In genomic region chr5:115100473-115100872, GRCm38 (mm10) we compare ENCODE assay signal across 22 mouse cellular contexts. TPM values are rescaled to one million over a fixed set of nuclear protein-coding genes. Genes with fewer than 3 reads are reported as not detected.
DNase-seq lines count a peak whose midpoint lies in the region; ATAC-seq and TF ChIP-seq lines count a peak whose summit lies in the region.
"Had no signal": no experiment of that assay in that cellular context is flagged by ENCODE, and none has a peak within 500 bp of the region (broad histone marks: within the 10 kb centered on the region; RNA-seq: fewer than 3 reads in every experiment).

No protein-coding gene starts in this region.

- ATAC-seq in limb, embryonic 14.5 days (ENCODE audit: low FRiP score, low read depth) = peak; percentile 21; the same call in 1 of the 2 replicates
- no peak for ATAC-seq in midbrain, embryonic 11.5 days (ENCODE audit: low FRiP score)
- ATAC-seq in midbrain, embryonic 16.5 days = no peak
- ATAC-seq: forebrain, embryonic 15.5 days; hindbrain, embryonic 16.5 days had no signal

- H3K36me3 ChIP-seq in limb, embryonic 14.5 days (ENCODE audit: control insufficient read depth, insufficient read depth, low read length) = peaks cover 56% of the 10 kb centered on the region
- H3K36me3 ChIP-seq in limb, embryonic 10.5 days = peaks cover 89% of the 10 kb centered on the region
- H3K36me3 ChIP-seq in midbrain, embryonic 11.5 days (ENCODE audit: control insufficient read depth, insufficient read depth, low read length) = peaks cover 14% of the 10 kb centered on the region
- H3K36me3 ChIP-seq in midbrain, embryonic 16.5 days (ENCODE audit: control insufficient read depth, insufficient read depth, low read length) = peaks cover 17% of the 10 kb centered on the region

- intact Hi-C loops in gastrocnemius, adult 2 months (cut with DNase I) = no loop called here

- H3K4me2 ChIP-seq in limb, embryonic 14.5 days (replicated peaks; ENCODE audit: low read depth, low read length, severe bottlenecking) = no peak overlapping the region
- no peak overlapping the region for H3K4me2 ChIP-seq in midbrain, embryonic 11.5 days
- H3K4me2 ChIP-seq in midbrain, embryonic 16.5 days (ENCODE audit: low read length) = no peak overlapping the region
- H3K4me2 ChIP-seq: embryonic facial prominence, embryonic 15.5 days; forebrain, embryonic 15.5 days; heart, embryonic 12.5 days had no signal

- peak overlapping the region; percentile 58 for H3K27ac ChIP-seq in gastrocnemius, adult 2 months
- H3K27ac ChIP-seq in limb, embryonic 14.5 days (replicated peaks; ENCODE audit: low read depth, low read length) = no peak overlapping the region
- H3K27ac ChIP-seq in limb, embryonic 10.5 days = no peak overlapping the region
- H3K27ac ChIP-seq in midbrain, embryonic 11.5 days (ENCODE audit: low read depth, low read length) = no peak overlapping the region
- H3K27ac ChIP-seq in midbrain, embryonic 16.5 days (ENCODE audit: low read length) = no peak overlapping the region
- H3K27ac ChIP-seq: embryonic facial prominence, embryonic 15.5 days; forebrain, embryonic 10.5 days; forebrain, embryonic 15.5 days had no signal

- H3K4me1 ChIP-seq in limb, embryonic 14.5 days (ENCODE audit: control insufficient read depth, insufficient read depth, low read length) = no peaks in the 10 kb centered on the region
- H3K4me1 ChIP-seq in limb, embryonic 10.5 days = no peaks in the 10 kb centered on the region
- no peaks in the 10 kb centered on the region for H3K4me1 ChIP-seq in midbrain, embryonic 11.5 days (ENCODE audit: control insufficient read depth, insufficient read depth, low read length)
- no peaks in the 10 kb centered on the region for H3K4me1 ChIP-seq in midbrain, embryonic 16.5 days (ENCODE audit: control insufficient read depth, insufficient read depth, low read length)
- H3K4me1 ChIP-seq: embryonic facial prominence, embryonic 15.5 days; forebrain, embryonic 10.5 days; forebrain, embryonic 15.5 days had no signal

- no peaks in the 10 kb centered on the region for H3K27me3 ChIP-seq in limb, embryonic 14.5 days (ENCODE audit: control insufficient read depth, insufficient read depth, low read length)
- no peaks in the 10 kb centered on the region for H3K27me3 ChIP-seq in limb, embryonic 10.5 days (ENCODE audit: low read depth, poor library complexity, severe bottlenecking)
- no peaks in the 10 kb centered on the region for H3K27me3 ChIP-seq in midbrain, embryonic 11.5 days (ENCODE audit: control insufficient read depth, insufficient read depth, low read length)
- no peaks in the 10 kb centered on the region for H3K27me3 ChIP-seq in midbrain, embryonic 16.5 days (ENCODE audit: control insufficient read depth, insufficient read depth, low read depth, low read length)
- H3K27me3 ChIP-seq: embryonic facial prominence, embryonic 15.5 days; forebrain, embryonic 15.5 days; heart, embryonic 12.5 days had no signal

- DNase-seq in gastrocnemius, adult 2 months = no peak
- DNase-seq in gastrocnemius, adult 18-20 months (ENCODE audit: low spot score) = no peak
- DNase-seq in limb, embryonic 14.5 days (ENCODE audit: low spot score) = no peak
- no peak for DNase-seq in limb, embryonic 10.5 days (ENCODE audit: low spot score)
- DNase-seq in midbrain, embryonic 11.5 days (ENCODE audit: low spot score, missing footprints) = peak; percentile 78
- DNase-seq in yolk sac, embryonic 10.5 days (ENCODE audit: low spot score) = peak; percentile 32
- DNase-seq in thymus, postnatal 14 days = no peak
- DNase-seq: cerebellum, adult 18-20 months; cerebellum, adult 9-11 months; cerebellum, postnatal 36 days; gastrocnemius, postnatal 14 days had no signal

- WGBS in limb, embryonic 14.5 days = 77% methylated on average over 6 of the region's 6 CpGs
- WGBS in limb, embryonic 10.5 days = 84% methylated on average over 6 of the region's 6 CpGs
- 89% methylated on average over 6 of the region's 6 CpGs for WGBS in midbrain, embryonic 11.5 days
- 86% methylated on average over 6 of the region's 6 CpGs for WGBS in midbrain, embryonic 16.5 days

- no peak overlapping the region for H3K4me3 ChIP-seq in gastrocnemius, adult 2 months
- H3K4me3 ChIP-seq in limb, embryonic 14.5 days (replicated peaks; ENCODE audit: low read length) = no peak overlapping the region
- no peak overlapping the region for H3K4me3 ChIP-seq in limb, embryonic 10.5 days
- no peak overlapping the region for H3K4me3 ChIP-seq in midbrain, embryonic 11.5 days (ENCODE audit: low read depth, low read length)
- H3K4me3 ChIP-seq in midbrain, embryonic 16.5 days (ENCODE audit: low read depth, low read length) = no peak overlapping the region
- H3K4me3 ChIP-seq: embryonic facial prominence, embryonic 15.5 days; erythroblast, embryonic 14.5 days; forebrain, embryonic 10.5 days; forebrain, embryonic 15.5 days; heart, embryonic 12.5 days had no signal

- no peak for TF ChIP-seq POLR2A in limb, embryonic 14.5 days (IDR thresholded peaks at IDR 0.05; ENCODE audit: borderline replicate concordance, extremely low read depth, insufficient read depth, insufficient read length)

- no peak overlapping the region for H3K9ac ChIP-seq in limb, embryonic 14.5 days (ENCODE audit: low read depth, low read length, severe bottlenecking)
- H3K9ac ChIP-seq in midbrain, embryonic 11.5 days (ENCODE audit: low read length) = no peak overlapping the region
- no peak overlapping the region for H3K9ac ChIP-seq in midbrain, embryonic 16.5 days (ENCODE audit: low read depth, low read length)
- H3K9ac ChIP-seq: embryonic facial prominence, embryonic 15.5 days; forebrain, embryonic 15.5 days had no signal

- no peaks in the 10 kb centered on the region for H3K9me3 ChIP-seq in limb, embryonic 14.5 days (ENCODE audit: control insufficient read depth, low read length)
- H3K9me3 ChIP-seq in limb, embryonic 10.5 days (replicated peaks) = no peaks in the 10 kb centered on the region
- H3K9me3 ChIP-seq in midbrain, embryonic 11.5 days (ENCODE audit: control insufficient read depth, low read length) = no peaks in the 10 kb centered on the region
- H3K9me3 ChIP-seq in midbrain, embryonic 16.5 days (replicated peaks; ENCODE audit: control insufficient read depth, low read length, poor library complexity, severe bottlenecking) = no peaks in the 10 kb centered on the region
- H3K9me3 ChIP-seq: embryonic facial prominence, embryonic 15.5 days; forebrain, embryonic 10.5 days; forebrain, embryonic 15.5 days; heart, embryonic 12.5 days had no signal

- no peak for TF ChIP-seq CTCF in gastrocnemius, adult 2 months (IDR thresholded peaks at IDR 0.05)

RNA-seq across cellular contexts. Expression of gene Gm10401, which starts 2.4 kb away (rescaled TPM):
- total RNA-seq in gastrocnemius, adult 2 months (2021) = not detected
- total RNA-seq in gastrocnemius, adult 18-20 months (2021) = not detected
- not detected in 2 replicates for polyA plus RNA-seq in limb, embryonic 14.5 days (2012; rRNA removed)
- 58.2 and 63.5 TPM in 2 replicates for polyA plus RNA-seq in limb, embryonic 14.5 days (2014; fragmentation: Nextera tagmentation; extraction: Ambion mirVana)
- polyA plus RNA-seq in limb, embryonic 10.5 days (2016; fragmentation: Nextera tagmentation; extraction: Ambion mirVana) = 24.9 and 26.2 TPM in 2 replicates
- polyA plus RNA-seq in midbrain, embryonic 11.5 days (2014; fragmentation: Nextera tagmentation; extraction: Ambion mirVana) = 23.2 and 26.6 TPM in 2 replicates
- polyA plus RNA-seq in midbrain, embryonic 16.5 days (2015; fragmentation: Nextera tagmentation; extraction: Ambion mirVana) = 34.8 and 43.1 TPM in 2 replicates
- total RNA-seq: adrenal gland, adult 18-20 months; adrenal gland, postnatal 14 days; gastrocnemius, postnatal 14 days; heart, adult 8-10 months; heart, postnatal 25 days had no signal
- polyA plus RNA-seq: erythroblast, embryonic 14.5 days had no signal

RNA-seq across cellular contexts. Expression of gene Acads, which starts 18.7 kb away (rescaled TPM):
- total RNA-seq in gastrocnemius, adult 2 months (2021) = 10 to 100 TPM; 49.9 to 81.7 TPM
- 10 to 100 TPM; 74.2 to 75.3 TPM for total RNA-seq in gastrocnemius, adult 18-20 months (2021)
- polyA plus RNA-seq in limb, embryonic 14.5 days (2012; rRNA removed) = 50.5 and 59.8 TPM in 2 replicates
- 27.6 and 30.9 TPM in 2 replicates for polyA plus RNA-seq in limb, embryonic 14.5 days (2014; fragmentation: Nextera tagmentation; extraction: Ambion mirVana)
- polyA plus RNA-seq in limb, embryonic 10.5 days (2016; fragmentation: Nextera tagmentation; extraction: Ambion mirVana) = 91.6 and 91.9 TPM in 2 replicates
- polyA plus RNA-seq in midbrain, embryonic 11.5 days (2014; fragmentation: Nextera tagmentation; extraction: Ambion mirVana) = 21.6 and 23.5 TPM in 2 replicates
- polyA plus RNA-seq in midbrain, embryonic 16.5 days (2015; fragmentation: Nextera tagmentation; extraction: Ambion mirVana) = 14.2 and 15.8 TPM in 2 replicates

RNA-seq across cellular contexts. Expression of gene Unc119b, which starts 34.3 kb away (rescaled TPM):
- total RNA-seq in gastrocnemius, adult 2 months (2021) = 10 to 100 TPM; 11.8 to 15.7 TPM
- total RNA-seq in gastrocnemius, adult 18-20 months (2021) = 10 to 100 TPM; 11.1 to 12.4 TPM
- 44.3 and 53.9 TPM in 2 replicates for polyA plus RNA-seq in limb, embryonic 14.5 days (2012; rRNA removed)
- polyA plus RNA-seq in limb, embryonic 14.5 days (2014; fragmentation: Nextera tagmentation; extraction: Ambion mirVana) = 38.4 and 41.1 TPM in 2 replicates
- polyA plus RNA-seq in limb, embryonic 10.5 days (2016; fragmentation: Nextera tagmentation; extraction: Ambion mirVana) = 77.0 and 78.3 TPM in 2 replicates
- polyA plus RNA-seq in midbrain, embryonic 11.5 days (2014; fragmentation: Nextera tagmentation; extraction: Ambion mirVana) = 55.1 and 64.6 TPM in 2 replicates
- polyA plus RNA-seq in midbrain, embryonic 16.5 days (2015; fragmentation: Nextera tagmentation; extraction: Ambion mirVana) = 27.7 and 30.5 TPM in 2 replicates

RNA-seq across cellular contexts. Expression of gene Mlec, which starts 57.5 kb away (rescaled TPM):
- 100 to 1,000 TPM; 138 to 200 TPM for total RNA-seq in gastrocnemius, adult 2 months (2021)
- 100 to 1,000 TPM; 149 to 158 TPM for total RNA-seq in gastrocnemius, adult 18-20 months (2021)
- polyA plus RNA-seq in limb, embryonic 14.5 days (2012; rRNA removed) = 182 and 215 TPM in 2 replicates
- 73.7 and 77.8 TPM in 2 replicates for polyA plus RNA-seq in limb, embryonic 14.5 days (2014; fragmentation: Nextera tagmentation; extraction: Ambion mirVana)
- 92.0 and 94.3 TPM in 2 replicates for polyA plus RNA-seq in limb, embryonic 10.5 days (2016; fragmentation: Nextera tagmentation; extraction: Ambion mirVana)
- 30.0 and 37.3 TPM in 2 replicates for polyA plus RNA-seq in midbrain, embryonic 11.5 days (2014; fragmentation: Nextera tagmentation; extraction: Ambion mirVana)
- 22.9 and 25.4 TPM in 2 replicates for polyA plus RNA-seq in midbrain, embryonic 16.5 days (2015; fragmentation: Nextera tagmentation; extraction: Ambion mirVana)

Comparison
In these comparisons a context has a peak if more than half of its experiments do, and no peak if none do; other contexts are left out.
1. DNase-seq: peak in midbrain, embryonic 11.5 days (single experiment) and yolk sac, embryonic 10.5 days (single experiment); none in gastrocnemius, adult 2 months (single experiment), gastrocnemius, adult 18-20 months (single experiment), limb, embryonic 14.5 days (single experiment), limb, embryonic 10.5 days (single experiment) and thymus, postnatal 14 days (single experiment).